Mouse (Mus musculus): ENCODE results near the gene Smyd3. TPM values are rescaled to one million over a fixed set of nuclear protein-coding genes. Genes with fewer than 3 reads are reported as not detected.

Smyd3 gene
- polyA plus RNA-seq, 1 experiment from 2014 or later, result 12.6 TPM

Other genes with a start within 250 kb of the Smyd3 start
- gene Tfb2m, start 28.2 kb upstream of the Smyd3 start, polyA plus RNA-seq (2014; fragmentation: Nextera tagmentation; extraction: Ambion mirVana), result 20.7 and 30.6 TPM in 2 replicates
- 13.2 and 17.1 TPM in 2 replicates for gene Cnst, start 28.3 kb upstream of the Smyd3 start, polyA plus RNA-seq (2014; fragmentation: Nextera tagmentation; extraction: Ambion mirVana)
- gene Sccpdh, start 150.2 kb upstream of the Smyd3 start, polyA plus RNA-seq (2014; fragmentation: Nextera tagmentation; extraction: Ambion mirVana), result 82.4 and 96.1 TPM in 2 replicates
- gene Kif28, start 227.2 kb upstream of the Smyd3 start, polyA plus RNA-seq (2014; fragmentation: Nextera tagmentation; extraction: Ambion mirVana), result 0.11 TPM in 1 of 2 replicates, not detected in the other

Data from heart, embryonic 11.5 days (tissue).